Mouse (Mus musculus) midbrain, embryonic 16.5 days (tissue): ENCODE data around the gene Tcf7. TPM values are rescaled to one million over a fixed set of nuclear protein-coding genes. Genes with fewer than 3 reads are reported as not detected.

Experiments
- ATAC-seq: fragments of 200-750 bp; cut with Nextera tagmentation; 2 replicates; pipeline ENCODE4 v1.8.0; 2017; ENCODE audit warnings: moderate TSS enrichment
- H3K27ac ChIP-seq: fragments of 300-500 bp; sonication (generic); 2 replicates; pipeline ENCODE4 v1.5.1; 2014; ENCODE audit warnings: mild to moderate bottlenecking, low read length, mixed read lengths
- H3K27me3 ChIP-seq: fragments of 300-500 bp; sonication (generic); 2 replicates; pipeline ENCODE4 v1.6.1; 2014; ENCODE audit warnings: low read depth, low read length, mixed read lengths; ENCODE audit not compliant: control insufficient read depth, insufficient read depth
- H3K36me3 ChIP-seq: fragments of 300-500 bp; sonication (generic); 2 replicates; pipeline ENCODE4 v1.6.1; 2014; ENCODE audit warnings: mild to moderate bottlenecking, low read length, moderate library complexity, mixed read lengths; ENCODE audit not compliant: control insufficient read depth, insufficient read depth
- H3K4me1 ChIP-seq: fragments of 300-500 bp; sonication (generic); 2 replicates; pipeline ENCODE4 v1.6.1; 2014; ENCODE audit warnings: mild to moderate bottlenecking, low read length, mixed read lengths; ENCODE audit not compliant: control insufficient read depth, insufficient read depth
- H3K4me2 ChIP-seq: fragments of 300-500 bp; sonication (generic); 2 replicates; pipeline ENCODE4 v1.6.1; 2014; ENCODE audit warnings: mild to moderate bottlenecking, low read length, mixed read lengths
- H3K4me3 ChIP-seq: fragments of 300-500 bp; sonication (generic); 2 replicates; pipeline ENCODE4 v1.5.1; 2014; ENCODE audit warnings: low read depth, mild to moderate bottlenecking, low read length, moderate library complexity, mixed read lengths
- H3K9ac ChIP-seq: fragments of 300-500 bp; sonication (generic); 2 replicates; pipeline ENCODE4 v1.6.1; 2014; ENCODE audit warnings: low read depth, low read length, mixed read lengths
- H3K9me3 ChIP-seq: fragments of 300-500 bp; sonication (generic); replicated peaks from 2 replicates; pipeline ENCODE4 v1.6.1; 2014; ENCODE audit warnings: mild to moderate bottlenecking, low read length, mixed read lengths; ENCODE audit not compliant: control insufficient read depth, poor library complexity, severe bottlenecking
- WGBS: fragments of 180-500 bp; shearing (Covaris S2); extraction: QIAGEN DNeasy Blood & Tissue Kit; methylation state at CpG from one replicate; pipeline ENCODE4 v1.1.7; 2014; 5-methylcytosine and 5-hydroxymethylcytosine counted together
- polyA plus RNA-seq: library from polyadenylated mRNA; unstranded; fragments of >200 nt; fragmentation: Nextera tagmentation; extraction: Ambion mirVana; gene quantifications from 2 replicates; pipeline ENCODE4 v1.2.1, GENCODE M21; 2015

Tcf7 gene
- polyA plus RNA-seq, 1 experiment from 2014 or later: 2.3 TPM

GRCm38 (mm10) chr11:52262338-52262737 lies 20.5 kb downstream of the Tcf7 start:
- no peak overlapping the region for H3K4me2 ChIP-seq
- no peak for ATAC-seq
- H3K9me3 ChIP-seq: no peaks in the 10 kb centered on the region
- H3K36me3 ChIP-seq: no peaks in the 10 kb centered on the region
- no peak overlapping the region for H3K4me3 ChIP-seq
- no peaks in the 10 kb centered on the region for H3K4me1 ChIP-seq
- H3K9ac ChIP-seq: no peak overlapping the region
- H3K27ac ChIP-seq: no peak overlapping the region
- 95% methylated on average over 11 of the region's 11 CpGs for WGBS
- no peaks in the 10 kb centered on the region for H3K27me3 ChIP-seq

GRCm38 (mm10) chr11:52261937-52262336 lies 20.9 kb downstream of the Tcf7 start:
- WGBS: 61% methylated on average over 5 of the region's 5 CpGs
- no peak overlapping the region for H3K9ac ChIP-seq
- H3K9me3 ChIP-seq: no peaks in the 10 kb centered on the region
- H3K4me3 ChIP-seq: no peak overlapping the region
- no peak overlapping the region for H3K4me2 ChIP-seq
- no peaks in the 10 kb centered on the region for H3K4me1 ChIP-seq
- no peak overlapping the region for H3K27ac ChIP-seq
- H3K36me3 ChIP-seq: no peaks in the 10 kb centered on the region
- no peak for ATAC-seq
- H3K27me3 ChIP-seq: no peaks in the 10 kb centered on the region

GRCm38 (mm10) chr11:52260878-52261277 lies 21.9 kb downstream of the Tcf7 start:
- Histone ChIP-seq H3K9ac (no peak overlapping the region), H3K27ac (no peak overlapping the region), H3K4me3 (no peak overlapping the region), H3K36me3 (no peaks in the 10 kb centered on the region), H3K27me3 (no peaks in the 10 kb centered on the region), H3K4me2 (no peak overlapping the region), H3K9me3 (no peaks in the 10 kb centered on the region), H3K4me1 (no peaks in the 10 kb centered on the region)
- 65% methylated on average over 4 of the region's 4 CpGs for WGBS
- ATAC-seq: no peak

GRCm38 (mm10) chr11:52258711-52259110 lies 24.1 kb downstream of the Tcf7 start:
- Histone ChIP-seq H3K36me3 (no peaks in the 10 kb centered on the region), H3K4me3 (no peak overlapping the region), H3K27me3 (no peaks in the 10 kb centered on the region), H3K4me1 (no peaks in the 10 kb centered on the region), H3K9me3 (no peaks in the 10 kb centered on the region), H3K27ac (no peak overlapping the region), H3K4me2 (no peak overlapping the region), H3K9ac (no peak overlapping the region)
- WGBS: 76% methylated on average over 5 of the region's 5 CpGs
- ATAC-seq: no peak

- Histone ChIP-seq H3K4me1 (no peaks in the 10 kb centered on the region), H3K9me3 (no peaks in the 10 kb centered on the region), H3K4me2 (no peak overlapping the region), H3K27ac (no peak overlapping the region), H3K4me3 (no peak overlapping the region), H3K9ac (no peak overlapping the region), H3K27me3 (no peaks in the 10 kb centered on the region), H3K36me3 (no peaks in the 10 kb centered on the region)
- no peak for ATAC-seq
- WGBS: 89% methylated on average over 3 of the region's 3 CpGs
Measured at GRCm38 (mm10) chr11:52257376-52257775, 25.4 kb downstream of the Tcf7 start.

GRCm38 (mm10) chr11:52255077-52255476 lies 27.7 kb downstream of the Tcf7 start:
- no peaks in the 10 kb centered on the region for H3K27me3 ChIP-seq
- 90% methylated on average over 8 of the region's 8 CpGs for WGBS
- H3K4me3 ChIP-seq: no peak overlapping the region
- H3K36me3 ChIP-seq: no peaks in the 10 kb centered on the region; the same call in 1 of the 2 replicates
- no peak overlapping the region for H3K27ac ChIP-seq
- ATAC-seq: no peak
- no peaks in the 10 kb centered on the region for H3K9me3 ChIP-seq
- no peak overlapping the region for H3K9ac ChIP-seq
- H3K4me1 ChIP-seq: no peaks in the 10 kb centered on the region
- H3K4me2 ChIP-seq: no peak overlapping the region

GRCm38 (mm10) chr11:52253674-52254375 lies 29.0 kb downstream of the Tcf7 start:
- no peaks in the 10 kb centered on the region for H3K9me3 ChIP-seq
- WGBS: 66% methylated on average over 11 of the region's 11 CpGs
- no peak overlapping the region for H3K27ac ChIP-seq
- no peaks in the 10 kb centered on the region for H3K27me3 ChIP-seq
- peaks cover 5% of the 10 kb centered on the region; the same call in 1 of the 2 replicates for H3K36me3 ChIP-seq
- H3K4me3 ChIP-seq: no peak overlapping the region
- H3K9ac ChIP-seq: no peak overlapping the region
- H3K4me2 ChIP-seq: no peak overlapping the region
- H3K4me1 ChIP-seq: no peaks in the 10 kb centered on the region
- peak; percentile 76; the same call in 1 of the 2 replicates for ATAC-seq

- H3K4me1 ChIP-seq: no peaks in the 10 kb centered on the region
- H3K27me3 ChIP-seq: no peaks in the 10 kb centered on the region
- H3K9me3 ChIP-seq: no peaks in the 10 kb centered on the region
- H3K9ac ChIP-seq: no peak overlapping the region
- no peak for ATAC-seq
- no peak overlapping the region for H3K4me2 ChIP-seq
- H3K4me3 ChIP-seq: no peak overlapping the region
- H3K27ac ChIP-seq: no peak overlapping the region
- peaks cover 5% of the 10 kb centered on the region; the same call in 1 of the 2 replicates for H3K36me3 ChIP-seq
- WGBS: 80% methylated on average over 1 of the region's 1 CpGs
Measured at GRCm38 (mm10) chr11:52252692-52253091, 30.1 kb downstream of the Tcf7 start.

GRCm38 (mm10) chr11:52251770-52252169 lies 31.0 kb downstream of the Tcf7 start:
- Histone ChIP-seq H3K4me2 (no peak overlapping the region), H3K4me1 (no peaks in the 10 kb centered on the region), H3K9ac (no peak overlapping the region), H3K36me3 (peaks cover 5% of the 10 kb centered on the region; the same call in 1 of the 2 replicates), H3K27ac (no peak overlapping the region), H3K9me3 (no peaks in the 10 kb centered on the region), H3K27me3 (no peaks in the 10 kb centered on the region), H3K4me3 (no peak overlapping the region)
- 69% methylated on average over 5 of the region's 5 CpGs for WGBS
- ATAC-seq: no peak
